Mouse (Mus musculus): Measurements from ENCODE around the gene Nrxn1.

GRCm38 (mm10) chr17:90543986-90544638 lies 548.8 kb downstream of the Nrxn1 start:
- TF ChIP-seq HCFC1 (IDR thresholded peaks at IDR 0.05; ENCODE audit: borderline replicate concordance, insufficient read depth, low read length) = no peak
- no peak for TF ChIP-seq MAFK (IDR thresholded peaks at IDR 0.05; ENCODE audit: insufficient read depth, low read depth, low read length)
- TF ChIP-seq ZC3H11A (IDR thresholded peaks at IDR 0.05; ENCODE audit: borderline replicate concordance, low read depth, low read length) = no peak
- TF ChIP-seq CHD2 (IDR thresholded peaks at IDR 0.05; ENCODE audit: low read depth, low read length) = no peak

Data from ES-E14 (cell line).